Mouse (Mus musculus) heart, embryonic 11.5 days (tissue): ENCODE measurements around the gene Lsamp. TPM values are rescaled to one million over a fixed set of nuclear protein-coding genes. Genes with fewer than 3 reads are reported as not detected.

Experiments
- ATAC-seq: fragments of 200-750 bp; cut with Nextera tagmentation; replicated peaks from 2 replicates; pipeline ENCODE4 v1.8.0; 2017; ENCODE audit warnings: moderate library complexity; ENCODE audit not compliant: insufficient number of reproducible peaks, low FRiP score, low TSS enrichment
- H3K27ac ChIP-seq: fragments of 300-500 bp; sonication (generic); 2 replicates; pipeline ENCODE4 v1.5.1; 2014; ENCODE audit warnings: mild to moderate bottlenecking, low read depth, low read length
- H3K27me3 ChIP-seq: fragments of 300-500 bp; sonication (generic); 2 replicates; pipeline ENCODE4 v1.6.1; 2014; ENCODE audit warnings: mild to moderate bottlenecking, low read length, mixed read lengths; ENCODE audit not compliant: control insufficient read depth, insufficient read depth
- H3K36me3 ChIP-seq: fragments of 300-500 bp; sonication (generic); 2 replicates; pipeline ENCODE4 v1.6.1; 2014; ENCODE audit warnings: mild to moderate bottlenecking, low read length, moderate library complexity, mixed read lengths; ENCODE audit not compliant: control insufficient read depth, insufficient read depth
- H3K4me1 ChIP-seq: fragments of 300-500 bp; sonication (generic); 2 replicates; pipeline ENCODE4 v1.6.1; 2014; ENCODE audit warnings: low read length; ENCODE audit not compliant: control insufficient read depth, insufficient read depth
- H3K4me2 ChIP-seq: fragments of 300-500 bp; sonication (generic); 2 replicates; pipeline ENCODE4 v1.6.1; 2014; ENCODE audit warnings: mild to moderate bottlenecking, moderate library complexity
- H3K4me3 ChIP-seq: fragments of 300-500 bp; sonication (generic); 2 replicates; pipeline ENCODE4 v1.5.1; 2014; ENCODE audit warnings: low read depth, low read length
- H3K9ac ChIP-seq: fragments of 300-500 bp; sonication (generic); 2 replicates; pipeline ENCODE4 v1.6.1; 2014; ENCODE audit warnings: mild to moderate bottlenecking, low read depth, low read length, moderate library complexity
- H3K9me3 ChIP-seq: fragments of 300-500 bp; sonication (generic); replicated peaks from 2 replicates; pipeline ENCODE4 v1.6.1; 2016; ENCODE audit warnings: low read length; ENCODE audit not compliant: control insufficient read depth
- WGBS: fragments of 180-500 bp; shearing (Covaris S2); extraction: QIAGEN DNeasy Blood & Tissue Kit; methylation state at CpG from one replicate; pipeline ENCODE4 v1.1.7; 2014; ENCODE audit not compliant: insufficient replicate concordance; 5-methylcytosine and 5-hydroxymethylcytosine counted together
- polyA plus RNA-seq: library from polyadenylated mRNA; unstranded; fragments of >200 nt; fragmentation: Nextera tagmentation; extraction: Ambion mirVana; gene quantifications from 2 replicates; pipeline ENCODE4 v1.2.1, GENCODE M21; 2014

Gene Lsamp
- polyA plus RNA-seq, 1 experiment from 2014 or later = 1.2 TPM

DNA sequence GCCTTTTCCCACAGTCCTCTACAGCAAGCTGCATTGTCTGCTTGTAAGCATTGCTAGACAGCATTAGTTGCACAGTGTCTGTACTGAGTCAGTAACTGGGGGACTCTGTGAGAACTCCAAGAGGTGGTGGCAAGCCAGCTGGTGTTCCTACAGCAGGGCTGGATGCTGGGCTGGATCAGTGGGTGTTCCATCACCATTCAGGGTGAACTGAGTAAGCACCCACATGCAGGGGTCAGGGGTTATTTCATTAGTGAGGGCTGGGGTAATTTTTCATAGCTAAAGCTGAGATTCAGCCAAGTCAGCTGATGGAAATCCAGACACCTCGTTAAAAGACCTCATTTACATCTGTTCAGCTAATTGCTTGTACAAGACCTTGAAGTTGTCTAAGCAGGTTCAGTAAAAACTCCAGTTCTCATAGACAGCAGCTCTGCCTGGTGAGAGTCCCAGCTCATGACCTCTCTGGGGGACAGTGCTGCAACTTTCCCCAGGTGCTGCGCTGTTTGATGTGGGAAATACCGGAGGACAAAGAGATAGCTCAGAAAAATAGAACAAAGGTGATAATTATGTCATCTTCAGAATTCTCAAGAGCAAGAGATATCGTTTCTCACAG lies 1928.5 kb downstream of the Lsamp start:
- no peak overlapping the region for H3K4me3 ChIP-seq
- H3K36me3 ChIP-seq = no peaks in the 10 kb centered on the region
- no peak overlapping the region for H3K4me2 ChIP-seq
- no peaks in the 10 kb centered on the region for H3K4me1 ChIP-seq
- no peaks in the 10 kb centered on the region for H3K27me3 ChIP-seq
- no peak for ATAC-seq
- no peak overlapping the region for H3K27ac ChIP-seq
- WGBS = 58% methylated on average over 4 of the region's 4 CpGs
- no peak overlapping the region for H3K9ac ChIP-seq
- no peaks in the 10 kb centered on the region for H3K9me3 ChIP-seq

DNA sequence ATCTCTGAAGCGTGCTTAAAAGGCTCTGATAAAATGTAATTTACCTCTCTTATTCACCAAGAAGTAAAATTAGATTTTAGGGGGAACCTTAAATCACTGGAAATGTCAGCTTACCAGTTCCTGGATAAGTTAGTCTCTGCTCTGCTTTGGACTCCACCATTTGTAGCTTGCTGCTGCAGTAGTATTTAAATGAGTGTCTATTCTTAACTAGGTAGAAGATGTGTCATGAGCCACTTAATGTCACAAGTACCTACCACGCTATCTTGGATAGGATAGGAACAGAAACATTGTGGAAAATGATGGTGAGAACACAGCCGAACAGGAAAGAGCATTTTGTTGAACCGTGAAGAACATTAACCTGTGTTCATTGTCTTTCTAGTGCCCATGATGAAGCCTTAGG lies 1929.2 kb downstream of the Lsamp start:
- no peaks in the 10 kb centered on the region for H3K9me3 ChIP-seq
- no peak overlapping the region for H3K4me2 ChIP-seq
- H3K9ac ChIP-seq = no peak overlapping the region
- H3K4me3 ChIP-seq = no peak overlapping the region
- H3K27ac ChIP-seq = no peak overlapping the region
- no peaks in the 10 kb centered on the region for H3K36me3 ChIP-seq
- no peaks in the 10 kb centered on the region for H3K4me1 ChIP-seq
- H3K27me3 ChIP-seq = no peaks in the 10 kb centered on the region
- ATAC-seq = no peak
- WGBS = 64% methylated on average over 4 of the region's 4 CpGs

DNA sequence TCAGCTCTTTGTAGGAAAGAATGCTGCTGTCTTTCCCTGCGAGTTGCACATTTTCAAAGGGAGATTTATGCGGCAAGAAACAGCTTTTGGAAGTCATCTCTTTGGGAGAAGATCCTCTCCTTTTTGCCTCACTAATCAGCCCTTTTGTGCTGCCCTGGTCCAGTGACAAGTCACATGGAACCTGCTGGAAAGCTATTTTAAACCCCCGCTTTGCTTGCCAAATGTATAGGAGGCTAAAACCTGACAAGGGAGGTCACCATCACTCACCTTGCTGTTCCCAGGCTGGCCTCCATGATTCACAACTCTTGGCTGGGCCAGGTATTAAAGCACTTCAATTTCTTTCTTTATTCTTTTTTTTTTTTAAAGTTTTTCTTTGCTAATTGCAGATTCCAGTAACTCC lies 1932.2 kb downstream of the Lsamp start:
- no peaks in the 10 kb centered on the region for H3K9me3 ChIP-seq
- no peak overlapping the region for H3K9ac ChIP-seq
- no peaks in the 10 kb centered on the region for H3K4me1 ChIP-seq
- 79% methylated on average over 3 of the region's 3 CpGs for WGBS
- no peak overlapping the region for H3K4me2 ChIP-seq
- H3K27ac ChIP-seq = no peak overlapping the region
- ATAC-seq = no peak
- no peak overlapping the region for H3K4me3 ChIP-seq
- no peaks in the 10 kb centered on the region for H3K36me3 ChIP-seq
- no peaks in the 10 kb centered on the region for H3K27me3 ChIP-seq

DNA sequence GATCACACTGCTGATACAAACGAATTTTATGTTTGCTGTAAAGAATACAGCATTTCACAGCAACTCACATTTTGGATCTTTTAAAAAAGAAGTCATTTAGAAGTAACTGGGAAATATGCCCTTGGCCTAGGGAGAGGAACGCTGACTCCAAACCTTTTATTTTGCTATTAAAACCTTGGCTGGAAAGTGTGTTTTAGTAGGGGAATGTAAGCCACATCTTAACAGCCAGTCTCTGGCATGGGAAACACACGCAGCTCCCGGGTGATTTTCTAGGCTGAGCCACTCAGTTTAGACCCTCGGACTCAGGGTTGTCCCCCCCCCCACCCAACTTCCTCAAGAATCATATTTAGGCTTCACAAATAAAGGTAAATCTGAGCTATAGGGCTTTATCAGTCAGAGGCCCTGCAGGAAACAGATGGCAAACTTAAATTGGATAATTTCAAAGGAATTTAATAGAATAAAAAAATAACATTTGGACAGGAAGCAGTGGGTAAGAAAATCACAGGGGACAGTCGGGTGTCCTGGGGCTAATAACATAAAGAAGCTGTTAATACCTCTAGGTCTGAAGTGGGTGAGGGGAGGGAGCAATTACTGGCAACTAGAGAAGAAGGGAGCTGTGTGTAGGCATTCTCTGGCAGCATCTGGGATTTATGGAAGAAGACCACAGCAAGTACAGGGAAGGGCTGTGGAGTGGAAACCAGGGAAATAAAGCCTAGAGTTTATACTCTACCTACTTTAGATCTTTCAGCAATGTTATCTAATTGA lies 1933.1 kb downstream of the Lsamp start:
- Histone ChIP-seq H3K4me1 (no peaks in the 10 kb centered on the region), H3K27me3 (no peaks in the 10 kb centered on the region), H3K4me3 (no peak overlapping the region), H3K4me2 (no peak overlapping the region), H3K36me3 (no peaks in the 10 kb centered on the region), H3K9me3 (no peaks in the 10 kb centered on the region), H3K27ac (no peak overlapping the region), H3K9ac (no peak overlapping the region)
- WGBS = 55% methylated on average over 6 of the region's 6 CpGs
- ATAC-seq = no peak

DNA sequence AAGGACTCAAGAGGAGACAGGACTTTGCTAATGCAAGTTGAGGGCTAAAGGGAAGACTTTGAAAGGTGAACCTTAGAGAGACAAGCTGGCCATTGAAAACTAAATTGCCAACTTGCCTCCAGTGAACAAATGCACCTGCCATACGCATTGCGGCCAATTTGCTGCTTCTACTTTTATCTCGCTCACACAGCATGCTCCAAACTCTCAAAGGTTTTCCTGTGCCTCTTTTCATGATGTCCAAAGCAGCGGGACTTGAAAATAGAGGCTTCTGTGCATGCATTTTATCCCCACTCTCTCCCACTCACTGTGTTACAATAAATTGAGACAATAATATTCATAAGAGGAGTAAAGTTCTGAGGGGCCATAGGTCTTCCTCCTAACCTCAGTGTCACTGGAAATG lies 1945.4 kb downstream of the Lsamp start:
- H3K27me3 ChIP-seq = no peaks in the 10 kb centered on the region
- H3K9me3 ChIP-seq = no peaks in the 10 kb centered on the region
- no peak overlapping the region for H3K27ac ChIP-seq
- no peaks in the 10 kb centered on the region for H3K4me1 ChIP-seq
- H3K9ac ChIP-seq = no peak overlapping the region
- H3K4me3 ChIP-seq = no peak overlapping the region
- H3K36me3 ChIP-seq = no peaks in the 10 kb centered on the region
- no peak overlapping the region for H3K4me2 ChIP-seq
- ATAC-seq = no peak
- 86% methylated on average over 4 of the region's 4 CpGs for WGBS

DNA sequence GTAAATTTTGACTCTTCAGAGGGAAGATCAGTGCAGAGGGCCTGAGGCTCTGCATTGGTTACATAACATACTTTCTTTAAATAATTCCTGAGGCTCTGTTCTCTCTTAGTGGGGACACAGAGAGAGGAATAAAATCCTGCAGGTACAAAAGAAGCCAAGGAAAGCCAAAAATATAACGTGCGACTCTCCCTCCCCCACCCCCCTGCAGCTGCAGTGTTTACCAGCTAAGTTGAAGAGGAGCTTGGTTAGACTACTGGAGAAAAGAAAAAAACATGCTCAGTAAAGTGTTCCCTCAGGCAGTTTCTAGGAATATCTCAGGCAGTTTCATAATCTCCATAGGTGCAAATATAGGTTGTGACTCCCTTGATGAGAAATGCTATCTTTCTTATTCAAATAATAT lies 1951.5 kb downstream of the Lsamp start:
- Histone ChIP-seq H3K9me3 (no peaks in the 10 kb centered on the region), H3K4me3 (no peak overlapping the region), H3K27me3 (no peaks in the 10 kb centered on the region), H3K4me2 (no peak overlapping the region), H3K4me1 (0 out of 2 replicates have a peak, but pooled peaks cover 3% of the 10 kb centered on the region), H3K9ac (no peak overlapping the region), H3K36me3 (no peaks in the 10 kb centered on the region), H3K27ac (no peak overlapping the region)
- 54% methylated on average over 2 of the region's 2 CpGs for WGBS
- no peak for ATAC-seq

DNA sequence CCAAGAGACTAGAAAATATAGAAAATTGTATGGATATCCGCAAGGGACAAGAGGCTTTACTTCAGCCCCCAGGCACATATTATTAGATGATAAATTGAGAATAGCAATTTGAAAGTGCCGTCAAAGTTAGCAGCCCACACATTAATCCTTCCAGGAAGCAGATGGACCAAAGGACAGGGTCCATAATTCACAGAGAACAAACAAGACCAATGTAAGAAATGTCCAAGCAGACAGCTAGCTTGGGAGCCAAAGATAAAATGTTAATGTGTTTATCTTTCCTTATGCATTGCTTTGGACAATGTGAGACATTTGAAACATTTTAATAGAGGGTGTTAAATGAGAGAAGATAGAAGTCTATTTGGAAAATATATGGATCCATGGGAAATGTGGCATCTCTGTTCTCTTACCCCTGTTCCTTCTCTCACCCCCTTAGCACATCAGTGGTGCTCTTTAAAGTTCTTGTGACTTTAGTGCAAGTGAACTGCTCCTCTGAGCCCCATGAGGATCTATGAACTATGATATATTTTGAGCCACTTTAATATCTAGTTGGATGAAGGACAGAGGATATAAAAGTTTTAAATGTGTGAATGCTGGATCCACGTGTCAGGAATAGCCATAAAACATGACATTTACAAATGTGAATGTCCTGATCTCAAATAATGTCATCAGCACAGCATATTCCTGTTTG lies 1952.9 kb downstream of the Lsamp start:
- H3K9ac ChIP-seq = no peak overlapping the region
- 77% methylated on average over 3 of the region's 3 CpGs for WGBS
- ATAC-seq = no peak

DNA sequence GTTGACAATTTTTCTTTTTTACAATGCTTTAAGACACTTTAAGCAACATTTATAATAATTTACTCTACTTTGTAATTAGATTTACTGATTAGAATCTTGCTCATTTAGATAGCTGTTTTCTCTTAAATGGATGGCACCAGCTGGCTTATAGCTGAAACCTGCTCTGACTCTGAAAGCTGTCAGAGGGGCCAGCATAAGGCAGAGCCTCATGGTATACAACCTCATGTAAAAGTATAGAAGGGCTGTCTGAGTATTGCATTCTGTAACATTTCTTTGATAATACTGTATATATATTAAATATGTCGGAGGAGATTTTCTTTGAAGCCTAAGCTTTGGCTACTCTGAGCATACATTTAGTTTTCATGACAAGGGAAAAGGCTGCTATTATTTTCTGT lies 1953.4 kb downstream of the Lsamp start:
- Histone ChIP-seq H3K9me3 (no peaks in the 10 kb centered on the region), H3K9ac (no peak overlapping the region), H3K27me3 (no peaks in the 10 kb centered on the region), H3K4me2 (no peak overlapping the region), H3K4me3 (no peak overlapping the region), H3K4me1 (0 out of 2 replicates have a peak, but pooled peaks cover 3% of the 10 kb centered on the region), H3K36me3 (no peaks in the 10 kb centered on the region), H3K27ac (no peak overlapping the region)
- WGBS = 85% methylated on average over 1 of the region's 1 CpGs
- no peak for ATAC-seq

More for the DNA sequence above, 1952.9 kb downstream of the Lsamp start:
- H3K4me2 ChIP-seq = no peak overlapping the region
- H3K27ac ChIP-seq = no peak overlapping the region
- no peaks in the 10 kb centered on the region for H3K9me3 ChIP-seq
- no peaks in the 10 kb centered on the region for H3K36me3 ChIP-seq
- no peak overlapping the region for H3K4me3 ChIP-seq
- H3K27me3 ChIP-seq = no peaks in the 10 kb centered on the region
- H3K4me1 ChIP-seq = 0 out of 2 replicates have a peak, but pooled peaks cover 3% of the 10 kb centered on the region
